Mouse (Mus musculus) kidney, adult 9 months (tissue): ENCODE measurements around the gene Krtap11-1.

ENCODE experiments used
- DNase-seq: peaks from one replicate; pipeline ENCODE4 v3.0.0; 2022

The Krtap11-1 gene

GRCm38 (mm10) chr16:89571083-89571482 is at the start of gene Krtap11-1:
Gene Krtap11-1, minus strand, starts transcription at chr16:89571183.
- DNase-seq: no peak

DNA sequence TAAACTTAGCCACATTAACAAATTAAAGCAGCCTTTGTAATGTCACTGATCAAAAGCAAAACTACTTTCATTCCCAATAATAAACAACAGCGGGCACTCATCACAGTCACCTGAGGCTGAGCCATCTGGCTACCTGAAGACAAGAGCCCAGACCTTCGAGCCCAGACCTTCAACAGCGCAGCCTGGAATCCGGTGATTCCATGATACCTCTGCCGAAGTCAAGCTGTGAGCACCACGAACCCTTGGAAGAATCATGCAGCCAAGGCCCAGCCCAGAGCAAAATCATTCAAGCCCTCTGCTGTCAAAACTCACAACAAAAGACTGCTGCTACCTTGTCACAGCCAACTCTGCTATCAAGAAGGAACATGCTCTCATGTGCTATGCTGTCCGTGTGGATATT is 47.2 kb upstream of the Krtap11-1 start:
- DNase-seq: no peak

GRCm38 (mm10) chr16:89617251-89617650 is 46.3 kb upstream of the Krtap11-1 start:
- peak; percentile 3 for DNase-seq

DNA sequence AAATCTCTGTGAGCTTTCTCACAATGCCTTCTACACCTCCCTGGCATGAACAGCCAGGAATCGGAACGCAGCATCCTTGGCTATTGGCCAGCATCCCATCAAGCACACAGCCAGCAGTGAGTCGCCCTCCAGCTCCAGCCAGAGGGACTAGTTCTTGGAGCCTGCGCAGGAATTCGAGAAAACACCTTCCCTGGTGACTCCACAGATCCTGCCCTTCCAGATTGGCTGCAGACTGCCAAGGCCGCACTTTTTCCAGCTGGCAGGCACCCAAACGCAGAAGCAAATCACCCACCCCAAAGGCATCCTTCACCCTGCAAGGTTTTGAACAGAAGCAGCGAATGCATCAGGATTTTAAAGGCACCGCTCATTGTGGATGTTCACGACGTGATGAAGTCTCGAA is 42.7 kb upstream of the Krtap11-1 start:
- DNase-seq: no peak

GRCm38 (mm10) chr16:89608791-89609185 is 37.8 kb upstream of the Krtap11-1 start:
- no peak for DNase-seq

DNA sequence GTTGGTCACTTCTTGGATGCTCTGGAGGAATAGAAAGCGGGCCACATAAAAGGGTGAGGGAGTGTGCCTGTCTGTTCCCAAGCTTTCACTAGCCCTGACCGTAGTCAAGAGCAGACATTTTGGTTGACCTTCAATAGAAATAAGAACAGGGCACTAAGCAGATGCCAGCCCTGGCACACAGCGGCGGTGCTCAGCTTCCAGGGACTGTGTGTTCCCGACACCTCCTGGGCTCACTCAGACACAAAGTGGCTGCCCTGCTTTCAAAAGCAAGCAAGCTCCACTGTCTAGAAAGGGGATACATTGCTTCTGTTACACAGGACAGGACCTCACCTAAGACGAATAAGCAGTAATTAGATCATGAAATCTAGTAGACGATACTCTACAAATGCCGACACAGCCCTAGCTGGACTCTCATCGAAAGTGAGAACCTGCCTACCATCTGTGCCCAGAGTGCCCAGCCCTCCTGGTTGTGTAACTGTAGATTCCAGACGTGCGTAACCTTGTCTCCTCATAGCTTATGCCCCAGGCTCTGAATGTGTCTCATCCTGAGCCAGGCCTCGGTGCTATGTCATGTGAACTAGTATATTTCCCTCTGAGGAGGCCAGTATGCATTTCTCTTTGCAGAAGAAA is 37.3 kb upstream of the Krtap11-1 start:
- DNase-seq: no peak

DNA sequence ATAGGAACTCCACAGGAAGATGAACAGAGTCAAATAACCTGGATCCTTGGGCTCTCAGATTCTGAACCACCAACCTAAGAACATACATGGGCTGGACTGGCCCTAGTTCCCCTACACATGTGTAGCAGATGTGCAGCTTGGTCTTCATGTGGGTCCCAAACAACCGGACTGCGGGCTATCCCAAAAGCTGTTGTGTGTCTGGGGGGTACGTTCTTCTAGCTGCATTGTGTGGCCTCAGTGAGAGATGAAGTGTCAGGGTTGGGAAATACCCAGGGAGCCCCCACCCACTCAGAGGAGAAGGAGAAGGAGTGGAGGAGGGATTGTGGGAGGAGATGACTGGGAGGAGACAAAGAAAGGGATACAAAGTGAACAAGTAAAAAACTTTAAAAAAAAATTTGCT is 36.0 kb upstream of the Krtap11-1 start:
- DNase-seq: no peak

GRCm38 (mm10) chr16:89587209-89587608 is 16.2 kb upstream of the Krtap11-1 start:
- DNase-seq: no peak

DNA sequence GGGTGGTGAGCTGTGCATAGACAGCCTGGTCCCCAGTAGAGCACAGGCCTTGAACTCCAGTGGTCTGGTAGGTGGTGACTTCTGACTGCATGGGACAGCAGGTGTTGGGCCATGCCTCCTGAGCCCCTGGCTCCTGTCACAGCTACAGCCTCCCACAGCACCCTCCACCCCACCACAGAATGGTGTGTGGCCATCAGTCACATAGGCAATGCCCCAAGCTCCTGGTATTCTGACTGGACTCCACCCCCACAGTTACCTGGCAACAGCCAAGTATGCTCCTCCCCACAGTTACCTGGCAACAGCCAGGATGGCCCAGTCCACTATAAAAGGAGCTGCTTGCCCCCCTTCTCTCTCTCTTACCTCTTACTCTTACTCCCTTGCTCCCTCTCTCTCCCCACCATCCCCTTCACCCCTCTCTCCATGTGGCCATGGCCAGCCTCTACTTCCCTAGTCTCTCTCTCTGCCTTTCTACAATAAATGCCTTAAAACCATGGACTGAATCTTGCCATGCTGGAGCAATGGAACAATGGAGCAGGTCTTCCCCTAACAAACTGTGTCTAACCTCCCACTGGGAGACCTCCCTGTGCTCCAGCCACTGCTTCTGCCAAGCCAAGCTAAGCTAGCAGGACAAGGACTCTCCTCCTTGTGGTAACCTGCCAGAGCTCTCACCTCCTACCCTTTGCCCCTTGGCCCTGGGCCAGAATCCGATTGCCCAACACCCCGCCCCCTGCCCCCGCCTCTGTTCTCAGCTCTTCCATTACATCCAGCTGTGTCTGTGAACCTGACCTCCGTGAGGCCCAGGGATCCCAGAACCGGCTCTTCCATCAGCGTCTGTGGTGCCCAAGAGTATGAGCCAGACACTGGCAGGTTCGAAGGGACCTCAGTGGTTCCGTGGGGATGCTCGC is 14.9 kb upstream of the Krtap11-1 start:
- DNase-seq: peak; percentile 19

GRCm38 (mm10) chr16:89581658-89582057 is 10.7 kb upstream of the Krtap11-1 start:
- DNase-seq: no peak

DNA sequence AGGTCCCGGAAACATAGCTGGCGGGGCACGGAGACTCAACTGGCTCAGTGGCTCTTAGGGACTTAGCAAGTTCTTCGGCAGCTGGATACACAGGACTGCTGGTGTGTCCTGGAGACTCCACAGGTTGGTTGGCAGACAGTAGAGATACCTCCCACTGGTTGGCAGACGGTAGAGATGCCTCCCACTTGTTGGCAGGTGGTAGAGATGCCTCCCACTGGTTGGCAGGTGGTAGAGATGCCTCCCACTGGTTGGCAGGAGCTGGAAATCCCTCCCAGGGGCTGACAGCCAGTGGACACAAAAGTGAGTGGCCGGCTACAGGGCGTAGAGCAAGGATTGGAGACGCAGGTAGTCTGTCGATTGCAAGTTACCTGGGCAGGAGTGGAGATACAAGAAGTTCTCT is 467 bp downstream of the Krtap11-1 start:
- DNase-seq: no peak

- no peak for DNase-seq
Measured at GRCm38 (mm10) chr16:89569136-89569535, 1.8 kb downstream of the Krtap11-1 start.

DNA sequence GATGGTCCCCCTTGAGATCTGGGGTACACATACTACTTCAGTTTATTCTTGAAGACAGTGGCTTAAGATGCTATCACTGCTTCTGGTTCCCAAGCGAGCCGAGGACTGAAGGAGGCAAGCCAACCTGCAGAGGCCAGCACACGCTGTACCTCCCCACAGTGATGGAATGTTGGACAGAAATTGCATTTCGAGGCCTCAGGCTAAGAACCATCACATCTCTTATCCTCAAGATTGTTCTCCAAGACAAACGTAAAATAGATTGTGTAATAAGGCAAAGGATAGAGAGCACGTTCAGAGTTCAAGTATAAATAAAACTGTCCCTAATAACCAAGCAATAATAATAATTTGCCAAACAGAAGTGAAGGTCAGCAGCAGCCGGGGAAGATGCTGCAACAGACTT is 2.8 kb downstream of the Krtap11-1 start:
- DNase-seq: no peak

DNA sequence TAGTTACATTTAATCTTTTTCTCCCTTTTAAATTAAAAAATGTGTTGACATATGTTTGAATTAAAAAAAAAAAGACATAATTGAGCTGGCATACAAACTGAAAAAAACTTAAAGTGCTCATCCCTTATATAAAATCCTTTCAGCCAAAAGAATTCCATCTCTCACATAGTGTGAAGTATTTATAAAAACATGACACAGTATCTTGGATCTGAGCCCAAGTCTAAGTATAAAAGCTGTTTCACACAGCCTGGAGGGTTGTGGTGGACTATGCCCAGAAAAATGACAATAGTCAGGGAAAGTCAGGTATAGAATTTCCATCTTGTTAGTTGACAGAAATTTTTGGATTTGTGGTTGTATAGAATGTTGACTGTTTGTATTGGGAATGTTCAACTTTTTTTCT is 20.7 kb downstream of the Krtap11-1 start:
- no peak for DNase-seq

- no peak for DNase-seq
Measured at GRCm38 (mm10) chr16:89538031-89538484, 32.9 kb downstream of the Krtap11-1 start.

DNA sequence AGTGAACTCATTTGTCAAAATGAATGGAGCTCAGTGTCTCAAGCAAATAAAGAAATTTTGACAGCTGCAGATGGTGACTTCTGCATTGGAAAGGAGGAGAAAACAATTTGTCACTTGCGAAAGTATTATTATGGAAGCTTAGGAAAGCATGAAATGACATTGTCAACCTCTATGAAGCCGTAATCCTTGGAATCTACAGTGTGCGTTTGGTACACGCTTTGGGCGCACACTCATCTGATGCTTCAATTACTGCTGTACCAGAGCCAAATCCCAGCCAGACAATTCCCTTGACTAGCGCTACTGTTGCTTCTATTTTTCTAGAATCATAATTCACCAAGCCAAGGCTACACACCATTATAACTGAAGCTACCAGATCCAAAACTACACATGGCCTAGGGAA is 33.6 kb downstream of the Krtap11-1 start:
- no peak for DNase-seq

GRCm38 (mm10) chr16:89530547-89530946 is 40.4 kb downstream of the Krtap11-1 start:
- DNase-seq: no peak

GRCm38 (mm10) chr16:89529846-89530245 is 41.1 kb downstream of the Krtap11-1 start:
- DNase-seq: no peak

DNA sequence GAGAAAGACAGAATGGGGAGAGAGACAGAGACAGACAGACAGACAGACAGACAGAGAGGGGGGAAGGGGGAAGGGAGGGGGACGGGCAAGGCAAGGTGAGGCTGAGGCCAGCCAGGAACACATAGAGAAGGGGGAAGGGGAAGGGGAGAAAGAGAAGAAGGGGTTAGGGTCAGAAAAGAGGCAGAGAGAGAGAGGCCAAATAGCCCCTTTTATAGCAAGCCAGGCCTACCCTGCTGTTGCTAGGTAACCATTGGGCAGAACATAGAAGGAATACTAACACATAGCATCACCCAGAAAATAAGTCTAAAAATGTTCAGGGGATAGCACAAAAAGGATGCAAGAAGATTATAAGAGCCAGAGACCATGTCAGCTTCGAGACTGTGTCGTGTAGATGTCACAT is 42.6 kb downstream of the Krtap11-1 start:
- DNase-seq: no peak

DNA sequence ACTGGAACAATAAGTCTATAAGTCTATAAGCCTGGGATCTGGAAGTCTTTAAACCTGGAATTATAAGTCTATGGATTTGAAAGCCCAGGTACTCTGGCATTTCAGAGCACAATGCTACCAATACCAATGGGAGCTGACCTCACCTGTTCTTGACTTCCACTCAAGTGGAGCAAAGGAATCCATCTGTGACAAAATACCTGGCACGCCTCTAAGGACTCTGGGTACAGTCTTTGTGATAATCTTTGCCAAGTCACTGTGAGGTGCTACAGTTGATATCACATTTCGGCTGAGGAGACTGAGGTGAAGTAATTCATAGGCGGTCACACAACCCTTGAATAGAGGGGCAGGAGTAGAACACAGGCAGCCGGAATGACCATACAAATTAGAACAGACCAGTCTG is 50.0 kb downstream of the Krtap11-1 start:
- DNase-seq: no peak

DNA sequence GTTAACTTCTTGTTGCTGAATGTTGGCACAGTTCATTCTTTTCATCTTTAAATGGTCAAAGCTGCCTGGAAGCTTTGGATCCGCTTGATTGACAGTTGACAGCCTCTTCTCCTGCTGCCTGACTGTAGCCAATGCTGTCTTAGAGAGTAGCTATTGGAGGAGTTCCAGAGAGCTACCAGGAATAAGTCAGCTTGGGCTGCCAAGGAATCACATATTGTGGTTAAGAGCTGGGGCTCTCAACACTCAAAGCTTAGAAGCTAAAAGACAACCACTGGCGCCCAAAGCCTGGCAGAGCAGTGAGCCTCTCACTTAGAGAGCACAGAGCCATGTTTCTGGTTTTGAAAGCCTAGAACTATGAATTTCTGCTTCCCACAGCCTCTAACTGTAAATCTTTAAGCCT is 50.4 kb downstream of the Krtap11-1 start:
- no peak for DNase-seq
